ENCODE assay signal across 7 mouse cellular contexts in genomic region chr4:86669241-86669753, GRCm38 (mm10). TPM values are rescaled to one million over a fixed set of nuclear protein-coding genes. Genes with fewer than 3 reads are reported as not detected.
DNase-seq lines count a peak whose midpoint lies in the region; ATAC-seq and TF ChIP-seq lines count a peak whose summit lies in the region.
"Not testable (repeated sequence)": the region's sequence is repeated elsewhere in the genome, so short reads cannot be mapped to it uniquely, and the experiment has no call there.

No protein-coding gene starts in this region.

- 10% methylated on average over 6 of the region's 6 CpGs for WGBS in heart, embryonic 12.5 days
- 3% methylated on average over 6 of the region's 6 CpGs for WGBS in intestine, postnatal 0 days
- 6% methylated on average over 4 of the region's 6 CpGs for WGBS in limb, embryonic 14.5 days
- WGBS in olfactory bulb, adult 2 months, result 18% methylated on average over 6 of the region's 6 CpGs

- peaks cover 92% of the 10 kb centered on the region for H3K4me1 ChIP-seq in erythroblast, embryonic 14.5 days (ENCODE audit: control insufficient read depth)
- peaks cover 42% of the 10 kb centered on the region for H3K4me1 ChIP-seq in heart, embryonic 12.5 days (replicated peaks)
- not testable (repeated sequence) for H3K4me1 ChIP-seq in intestine, postnatal 0 days (replicated peaks; ENCODE audit: control insufficient read depth, insufficient read depth, low read length); limb, embryonic 14.5 days (ENCODE audit: control insufficient read depth, insufficient read depth, low read length); olfactory bulb, adult 2 months (ENCODE audit: control insufficient read depth, insufficient read depth, low read length)
- H3K4me1 ChIP-seq in megakaryocyte, embryonic 14.5 days, result peaks cover 73% of the 10 kb centered on the region

- peak overlapping the region; percentile 90 for H3K4me3 ChIP-seq in erythroblast, embryonic 14.5 days (replicated peaks)
- H3K4me3 ChIP-seq in heart, embryonic 12.5 days, result peak overlapping the region; percentile 69
- H3K4me3 ChIP-seq in intestine, postnatal 0 days (ENCODE audit: low read depth, low read length), result peak overlapping the region; percentile 79
- H3K4me3 ChIP-seq in limb, embryonic 14.5 days (replicated peaks; ENCODE audit: low read length), result peak overlapping the region; percentile 66
- peak overlapping the region; percentile 95 for H3K4me3 ChIP-seq in megakaryocyte, embryonic 14.5 days (replicated peaks)
- H3K4me3 ChIP-seq in olfactory bulb, adult 2 months (ENCODE audit: insufficient read depth, low read depth, low read length), result peak overlapping the region; percentile 89

- TF ChIP-seq POLR2A in limb, embryonic 14.5 days (IDR thresholded peaks at IDR 0.05; ENCODE audit: borderline replicate concordance, extremely low read depth, insufficient read depth, insufficient read length); olfactory bulb, adult 2 months (IDR thresholded peaks at IDR 0.05; ENCODE audit: insufficient read depth, low read depth, low read length): not testable (repeated sequence)

- peak; percentile 83 for ATAC-seq in heart, embryonic 12.5 days (ENCODE audit: insufficient number of reproducible peaks, low FRiP score)
- ATAC-seq in intestine, postnatal 0 days, result peak; percentile 76
- peak; percentile 77 for ATAC-seq in limb, embryonic 14.5 days (ENCODE audit: low FRiP score, low read depth)

- TF ChIP-seq CTCF in intestine, postnatal 0 days (IDR thresholded peaks at IDR 0.05; ENCODE audit: low read depth); olfactory bulb, adult 2 months (IDR thresholded peaks at IDR 0.05; ENCODE audit: insufficient read depth, low read depth, low read length): not testable (repeated sequence)

- H3K4me2 ChIP-seq in heart, embryonic 12.5 days, result peak overlapping the region; percentile 70
- H3K4me2 ChIP-seq in intestine, postnatal 0 days (replicated peaks; ENCODE audit: low read depth), result peak overlapping the region; percentile 70
- peak overlapping the region; percentile 72 for H3K4me2 ChIP-seq in limb, embryonic 14.5 days (replicated peaks; ENCODE audit: low read depth, low read length, severe bottlenecking)

- peak; percentile 59 for DNase-seq in adrenal gland, adult 2 months
- DNase-seq in limb, embryonic 14.5 days (ENCODE audit: low spot score), result not testable (repeated sequence)

- not testable (repeated sequence) for H3K27me3 ChIP-seq in erythroblast, embryonic 14.5 days (ENCODE audit: control insufficient read depth); heart, embryonic 12.5 days (replicated peaks); intestine, postnatal 0 days (replicated peaks; ENCODE audit: control insufficient read depth, insufficient read depth, low read length); limb, embryonic 14.5 days (ENCODE audit: control insufficient read depth, insufficient read depth, low read length); megakaryocyte, embryonic 14.5 days (replicated peaks)

- peak overlapping the region; percentile 84 for H3K27ac ChIP-seq in heart, embryonic 12.5 days (ENCODE audit: poor library complexity, severe bottlenecking)
- peak overlapping the region; percentile 98 for H3K27ac ChIP-seq in intestine, postnatal 0 days (ENCODE audit: low read depth, low read length)
- H3K27ac ChIP-seq in limb, embryonic 14.5 days (replicated peaks; ENCODE audit: low read depth, low read length), result peak overlapping the region; percentile 71
- H3K27ac ChIP-seq in olfactory bulb, adult 2 months (ENCODE audit: insufficient read depth, low read depth, low read length), result not testable (repeated sequence)

- H3K36me3 ChIP-seq in erythroblast, embryonic 14.5 days (ENCODE audit: control insufficient read depth), result peaks cover 45% of the 10 kb centered on the region
- H3K36me3 ChIP-seq in heart, embryonic 12.5 days, result peaks cover 28% of the 10 kb centered on the region
- peaks cover 33% of the 10 kb centered on the region for H3K36me3 ChIP-seq in intestine, postnatal 0 days (ENCODE audit: control insufficient read depth, insufficient read depth)
- peaks cover 33% of the 10 kb centered on the region for H3K36me3 ChIP-seq in limb, embryonic 14.5 days (ENCODE audit: control insufficient read depth, insufficient read depth, low read length)
- H3K36me3 ChIP-seq in megakaryocyte, embryonic 14.5 days (replicated peaks; ENCODE audit: low read length), result peaks cover 36% of the 10 kb centered on the region

- H3K9me3 ChIP-seq in erythroblast, embryonic 14.5 days (ENCODE audit: control insufficient read depth, low read length); heart, embryonic 12.5 days (replicated peaks); intestine, postnatal 0 days (ENCODE audit: control insufficient read depth); limb, embryonic 14.5 days (ENCODE audit: control insufficient read depth, low read length); megakaryocyte, embryonic 14.5 days: not testable (repeated sequence)

- peak overlapping the region; percentile 88 for H3K9ac ChIP-seq in heart, embryonic 12.5 days
- peak overlapping the region; percentile 87 for H3K9ac ChIP-seq in intestine, postnatal 0 days (ENCODE audit: low read depth, low read length)
- peak overlapping the region; percentile 84 for H3K9ac ChIP-seq in limb, embryonic 14.5 days (ENCODE audit: low read depth, low read length, severe bottlenecking)

RNA-seq across cellular contexts. Expression of gene Plin2, which starts 0.6 kb away (rescaled TPM):
- total RNA-seq in adrenal gland, adult 2 months (2021), result 100 to 1,000 TPM; 465 to 481 TPM
- polyA plus RNA-seq in adrenal gland, adult 2 months (2012; rRNA removed), result 304 TPM in 2 replicates
- polyA plus RNA-seq in erythroblast, embryonic 14.5 days (2012), result 9.5 and 11.1 TPM in 2 replicates
- polyA plus RNA-seq in heart, embryonic 12.5 days (2016; fragmentation: Nextera tagmentation; extraction: Ambion mirVana), result 54.1 and 59.3 TPM in 2 replicates
- 500 and 531 TPM in 2 replicates for polyA plus RNA-seq in intestine, postnatal 0 days (2015; fragmentation: Nextera tagmentation; extraction: Ambion mirVana)
- polyA plus RNA-seq in limb, embryonic 14.5 days (2012; rRNA removed), result 80.4 TPM in 2 replicates
- polyA plus RNA-seq in limb, embryonic 14.5 days (2014; fragmentation: Nextera tagmentation; extraction: Ambion mirVana), result 84.5 and 91.2 TPM in 2 replicates
- 6.3 and 32.6 TPM in 2 replicates for polyA plus RNA-seq in megakaryocyte, embryonic 14.5 days (2012; ENCODE audit: insufficient read depth, low replicate concordance)
- polyA plus RNA-seq in olfactory bulb, adult 2 months (2012; ENCODE audit: insufficient read depth, insufficient read length, low replicate concordance, missing spikeins), result not detected in 2 replicates

RNA-seq across cellular contexts. Expression of gene Haus6, which starts 57.4 kb away (rescaled TPM):
- total RNA-seq in adrenal gland, adult 2 months (2021), result 1 to 10 TPM; 4.6 to 9.3 TPM
- 7.0 and 9.7 TPM in 2 replicates for polyA plus RNA-seq in adrenal gland, adult 2 months (2012; rRNA removed)
- polyA plus RNA-seq in erythroblast, embryonic 14.5 days (2012), result 1.2 and 1.5 TPM in 2 replicates
- 13.0 and 16.1 TPM in 2 replicates for polyA plus RNA-seq in heart, embryonic 12.5 days (2016; fragmentation: Nextera tagmentation; extraction: Ambion mirVana)
- 3.0 and 3.1 TPM in 2 replicates for polyA plus RNA-seq in intestine, postnatal 0 days (2015; fragmentation: Nextera tagmentation; extraction: Ambion mirVana)
- 8.5 and 10.2 TPM in 2 replicates for polyA plus RNA-seq in limb, embryonic 14.5 days (2012; rRNA removed)
- polyA plus RNA-seq in limb, embryonic 14.5 days (2014; fragmentation: Nextera tagmentation; extraction: Ambion mirVana), result 12.8 and 14.2 TPM in 2 replicates
- polyA plus RNA-seq in megakaryocyte, embryonic 14.5 days (2012; ENCODE audit: insufficient read depth, low replicate concordance), result 1.0 and 5.8 TPM in 2 replicates
- polyA plus RNA-seq in olfactory bulb, adult 2 months (2012; ENCODE audit: insufficient read depth, insufficient read length, low replicate concordance, missing spikeins), result not detected in 2 replicates
